Comparison of ENCODE assay signal across 17 mouse cellular contexts in the genomic region with DNA sequence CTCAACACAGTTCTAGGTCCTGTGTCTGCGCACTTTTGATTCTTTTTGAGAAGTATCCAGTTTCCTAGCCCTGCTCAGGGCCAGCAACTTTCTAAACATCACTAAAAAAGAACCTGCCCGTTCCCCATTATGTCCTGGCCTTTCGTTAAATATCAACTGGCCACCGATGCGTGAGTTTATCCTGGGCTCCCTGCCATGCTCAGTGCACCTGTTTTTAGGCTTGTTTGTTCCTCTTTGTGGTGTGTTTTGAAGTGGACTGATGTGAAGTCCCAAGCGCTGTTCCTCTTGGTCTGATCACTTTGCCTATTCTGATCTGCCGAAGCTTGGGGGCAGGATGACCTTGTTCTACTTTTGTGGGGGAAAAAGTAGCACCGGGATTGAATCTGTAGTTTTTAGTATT. TPM values are rescaled to one million over a fixed set of nuclear protein-coding genes. Genes with fewer than 3 reads are reported as not detected.
DNase-seq lines count a peak whose midpoint lies in the region; ATAC-seq and TF ChIP-seq lines count a peak whose summit lies in the region.
"Had no signal": no experiment of that assay in that cellular context is flagged by ENCODE, and none has a peak within 500 bp of the region (broad histone marks: within the 10 kb centered on the region; RNA-seq: fewer than 3 reads in every experiment).

No protein-coding gene starts in this region.

- no peak for TF ChIP-seq CTCF in CH12.LX (conservative IDR thresholded peaks at IDR 0.05 in 1 of 2, IDR thresholded peaks at IDR 0.05 in 1 of 2; ENCODE audit: low read depth in 2 of 2, low read length in 2 of 2)

- H3K4me1 ChIP-seq in CH12.LX (ENCODE audit: control insufficient read depth in 1 of 2, insufficient read depth in 2 of 2), result peaks cover 6 to 15% of the 10 kb centered on the region in 2 experiments
- H3K4me1 ChIP-seq in kidney, embryonic 15.5 days, result peaks cover 66% of the 10 kb centered on the region
- peaks cover 31% of the 10 kb centered on the region for H3K4me1 ChIP-seq in liver, embryonic 13.5 days (replicated peaks)

- peaks cover 27% of the 10 kb centered on the region; the same call in 1 of the 2 replicates for H3K79me2 ChIP-seq in CH12.LX (replicated peaks; ENCODE audit: control insufficient read depth, extremely low read depth, insufficient read depth, poor library complexity, severe bottlenecking)

- TF ChIP-seq EP300 in CH12.LX (IDR thresholded peaks at IDR 0.05; ENCODE audit: low read length), result no peak

- H3K9ac ChIP-seq in CH12.LX (ENCODE audit: insufficient read depth, low read depth), result no peak overlapping the region
- H3K9ac ChIP-seq in kidney, embryonic 15.5 days, result no peak overlapping the region
- H3K9ac ChIP-seq in liver, embryonic 13.5 days, result no peak overlapping the region
- H3K9ac ChIP-seq: hindbrain, embryonic 13.5 days; limb, embryonic 12.5 days; lung, embryonic 15.5 days had no signal

- H3K9me3 ChIP-seq in CH12.LX (replicated peaks; ENCODE audit: low read length), result peaks cover 13% of the 10 kb centered on the region
- H3K9me3 ChIP-seq in kidney, embryonic 15.5 days (replicated peaks), result no peaks in the 10 kb centered on the region
- no peaks in the 10 kb centered on the region for H3K9me3 ChIP-seq in liver, embryonic 13.5 days (replicated peaks)
- H3K9me3 ChIP-seq: embryonic facial prominence, embryonic 10.5 days; limb, embryonic 12.5 days; lung, embryonic 15.5 days had no signal

- 0 out of 2 replicates have a peak overlapping the region, but pooled peaks have one; percentile 32 for H3K4me2 ChIP-seq in CH12.LX (ENCODE audit: insufficient read depth, low read depth, poor library complexity, severe bottlenecking)
- peak overlapping the region; percentile 34 for H3K4me2 ChIP-seq in kidney, embryonic 15.5 days
- H3K4me2 ChIP-seq in liver, embryonic 13.5 days, result no peak overlapping the region
- H3K4me2 ChIP-seq: hindbrain, embryonic 13.5 days; limb, embryonic 12.5 days; lung, embryonic 15.5 days had no signal

- H3K4me3 ChIP-seq in CH12.LX (replicated peaks in 1 of 3; ENCODE audit: low read depth in 2 of 3, low read length in 2 of 3, poor library complexity in 1 of 3), result no peak overlapping the region
- H3K4me3 ChIP-seq in kidney, embryonic 15.5 days (replicated peaks), result no peak overlapping the region
- no peak overlapping the region for H3K4me3 ChIP-seq in liver, embryonic 13.5 days (replicated peaks)
- H3K4me3 ChIP-seq: embryonic facial prominence, embryonic 10.5 days; hindbrain, embryonic 13.5 days; left cerebral cortex, adult 2 months; limb, embryonic 12.5 days; lung, embryonic 15.5 days had no signal

- no peak overlapping the region for H3K27ac ChIP-seq in CH12.LX (ENCODE audit: insufficient read depth, low read depth)
- H3K27ac ChIP-seq in kidney, embryonic 15.5 days, result peak overlapping the region; percentile 95
- H3K27ac ChIP-seq in liver, embryonic 13.5 days, result peak overlapping the region; percentile 34; the same call in 1 of the 2 replicates
- H3K27ac ChIP-seq: embryonic facial prominence, embryonic 10.5 days; hindbrain, embryonic 13.5 days; left cerebral cortex, adult 2 months; limb, embryonic 12.5 days; lung, embryonic 15.5 days had no signal

- ATAC-seq in granulocyte monocyte progenitor cell, adult 5-6 weeks (replicated peaks; ENCODE audit: poor library complexity, severe bottlenecking), result peak; percentile 40
- ATAC-seq in kidney, embryonic 15.5 days (replicated peaks; ENCODE audit: low FRiP score), result peak; percentile 11; the same call in 1 of the 2 replicates
- no peak for ATAC-seq in liver, embryonic 13.5 days (ENCODE audit: low read depth)
- ATAC-seq: CD4-positive, CD25-positive, alpha-beta regulatory T cell, adult 4 months; forebrain, embryonic 14.5 days had no signal

- TF ChIP-seq RAD21 in CH12.LX (IDR thresholded peaks at IDR 0.05; ENCODE audit: low read depth, low read length), result no peak

- WGBS in kidney, embryonic 15.5 days, result 42% methylated on average over 8 of the region's 8 CpGs
- 34% methylated on average over 8 of the region's 8 CpGs for WGBS in liver, embryonic 13.5 days (ENCODE audit: insufficient replicate concordance)

- in situ Hi-C loops in CH12.LX (cut with MboI; ENCODE audit: low pct_ligation_motif_present, low pct_unique_long_range_greater_than_20kb, low sequenced_read_pairs), result no loop called here

- DNase-seq in CH12.LX (ENCODE audit: extremely low read depth), result no peak
- no peak for DNase-seq in liver, embryonic 13.5 days
- no peak for DNase-seq in gastrocnemius, adult 18-20 months (ENCODE audit: low spot score)
- no peak for DNase-seq in thymus, postnatal 4 days
- no peak for DNase-seq in adrenal gland, adult 2 months
- DNase-seq: cerebellum, adult 11-12 months; cerebellum, postnatal 25 days; thymus, adult 18-20 months had no signal

- peaks cover 13 to 30% of the 10 kb centered on the region in 2 experiments for H3K36me3 ChIP-seq in CH12.LX (replicated peaks in 1 of 2; ENCODE audit: control insufficient read depth in 1 of 2, insufficient read depth in 1 of 2, low read length in 1 of 2)
- peaks cover 8% of the 10 kb centered on the region; the same call in 1 of the 2 replicates for H3K36me3 ChIP-seq in kidney, embryonic 15.5 days
- no peaks in the 10 kb centered on the region for H3K36me3 ChIP-seq in liver, embryonic 13.5 days
- H3K36me3 ChIP-seq: embryonic facial prominence, embryonic 10.5 days; hindbrain, embryonic 13.5 days; limb, embryonic 12.5 days; lung, embryonic 15.5 days had no signal

- dilution Hi-C loops in CH12.LX (cut with MboI; ENCODE audit: extremely low pct_ligation_motif_present, extremely low pct_unique_long_range_greater_than_20kb, low sequenced_read_pairs), result no loop called here

- no peaks in the 10 kb centered on the region for H3K27me3 ChIP-seq in CH12.LX (replicated peaks)
- peaks cover 21% of the 10 kb centered on the region for H3K27me3 ChIP-seq in kidney, embryonic 15.5 days
- H3K27me3 ChIP-seq in liver, embryonic 13.5 days, result peaks cover 48% of the 10 kb centered on the region

- no peak for TF ChIP-seq POLR2A in CH12.LX (IDR thresholded peaks at IDR 0.05; ENCODE audit: low read depth, low read length)

TF ChIP-seq in CH12.LX, 34 proteins besides CTCF, POLR2A, EP300 and RAD21:
- no peak for TF ChIP-seq PAX5 (IDR thresholded peaks at IDR 0.05; ENCODE audit: low read length)
- TF ChIP-seq ZMIZ1 (IDR thresholded peaks at IDR 0.05; ENCODE audit: low read depth, low read length), result no peak
- TF ChIP-seq MEF2A (IDR thresholded peaks at IDR 0.05; ENCODE audit: borderline replicate concordance, low read depth, low read length), result no peak
- no peak for TF ChIP-seq CHD2 (IDR thresholded peaks at IDR 0.05; ENCODE audit: low read length)
- TF ChIP-seq MXI1 (IDR thresholded peaks at IDR 0.05; ENCODE audit: low read depth, low read length), result no peak
- TF ChIP-seq RCOR1 (conservative IDR thresholded peaks at IDR 0.05; ENCODE audit: low read depth, low read length), result no peak
- no peak for TF ChIP-seq USF2 (conservative IDR thresholded peaks at IDR 0.05; ENCODE audit: low read depth, low read length)
- no peak for TF ChIP-seq IRF4 (IDR thresholded peaks at IDR 0.05; ENCODE audit: low read depth, low read length)
- no peak for TF ChIP-seq MAZ (IDR thresholded peaks at IDR 0.05; ENCODE audit: low read depth, low read length)
- TF ChIP-seq ZC3H11A (IDR thresholded peaks at IDR 0.05; ENCODE audit: low read depth, low read length), result no peak
- TF ChIP-seq TCF12 (IDR thresholded peaks at IDR 0.05; ENCODE audit: low read depth, low read length), result no peak
- TF ChIP-seq UBTF (IDR thresholded peaks at IDR 0.05; ENCODE audit: low read depth, low read length), result no peak
- TF ChIP-seq E2F4 (IDR thresholded peaks at IDR 0.05; ENCODE audit: insufficient replicate concordance, low read depth, low read length), result no peak
- TF ChIP-seq TBP (conservative IDR thresholded peaks at IDR 0.05; ENCODE audit: low read depth, low read length), result no peak
- TF ChIP-seq MYC (IDR thresholded peaks at IDR 0.05; ENCODE audit: low read depth, low read length), result no peak
- no peak for TF ChIP-seq JUN (IDR thresholded peaks at IDR 0.05; ENCODE audit: insufficient read depth, low read depth, low read length)
- no peak for TF ChIP-seq BHLHE40 (IDR thresholded peaks at IDR 0.05; ENCODE audit: low read depth, low read length)
- TF ChIP-seq KAT2A (IDR thresholded peaks at IDR 0.05; ENCODE audit: insufficient replicate concordance, low read length), result no peak

RNA-seq across cellular contexts. Expression of a gene that starts 7.2 kb away (rescaled TPM):
- total RNA-seq in CH12.LX (2012; rRNA removed) (18.2 and 23.2 TPM in 2 replicates), CH12.LX (2014; rRNA removed) (19.0 and 22.8 TPM in 2 replicates)
- polyA plus RNA-seq in CH12.LX (2012; ENCODE audit: insufficient read length, low read depth), result 12.8 and 17.2 TPM in 2 replicates
- 3.5 and 4.6 TPM in 2 replicates for total RNA-seq in granulocyte monocyte progenitor cell, adult 5-6 weeks (2014; fragmentation: Nextera tagmentation)
- 0.69 and 4.8 TPM in 2 replicates for total RNA-seq in granulocyte monocyte progenitor cell, adult 5-6 weeks (2017)
- 24.2 and 26.5 TPM in 2 replicates for polyA plus RNA-seq in kidney, embryonic 15.5 days (2015; fragmentation: Nextera tagmentation; extraction: Ambion mirVana)
- 3.1 and 3.5 TPM in 2 replicates for polyA plus RNA-seq in liver, embryonic 13.5 days (2015; fragmentation: Nextera tagmentation; extraction: Ambion mirVana)
- total RNA-seq in gastrocnemius, adult 18-20 months (2021), result 1 to 10 TPM; 2.5 to 4.6 TPM
- 1 to 10 TPM; 7.9 to 9.6 TPM for total RNA-seq in adrenal gland, adult 2 months (2021)
- polyA plus RNA-seq in adrenal gland, adult 2 months (2012; rRNA removed), result 16.6 and 19.6 TPM in 2 replicates

RNA-seq across cellular contexts. Expression of a gene that starts 26.0 kb away (rescaled TPM):
- total RNA-seq in CH12.LX (2012; rRNA removed), result 57.1 and 59.8 TPM in 2 replicates
- 39.7 and 40.4 TPM in 2 replicates for total RNA-seq in CH12.LX (2014; rRNA removed)
- 50.1 and 52.8 TPM in 2 replicates for polyA plus RNA-seq in CH12.LX (2012; ENCODE audit: insufficient read length, low read depth)
- 69.3 and 72.1 TPM in 2 replicates for total RNA-seq in granulocyte monocyte progenitor cell, adult 5-6 weeks (2014; fragmentation: Nextera tagmentation)
- total RNA-seq in granulocyte monocyte progenitor cell, adult 5-6 weeks (2017), result 58.3 and 70.2 TPM in 2 replicates
- 119 and 121 TPM in 2 replicates for polyA plus RNA-seq in kidney, embryonic 15.5 days (2015; fragmentation: Nextera tagmentation; extraction: Ambion mirVana)
- polyA plus RNA-seq in liver, embryonic 13.5 days (2015; fragmentation: Nextera tagmentation; extraction: Ambion mirVana), result 39.6 and 40.4 TPM in 2 replicates
- 10 to 100 TPM; 25.4 to 26.0 TPM for total RNA-seq in gastrocnemius, adult 18-20 months (2021)
- total RNA-seq in adrenal gland, adult 2 months (2021), result 10 to 100 TPM; 67.2 to 75.3 TPM
- 103 and 114 TPM in 2 replicates for polyA plus RNA-seq in adrenal gland, adult 2 months (2012; rRNA removed)
